Mouse (Mus musculus) mesoderm, embryonic 11.5 days (tissue): ENCODE results near the gene Rbms3.

Experiments
- DNase-seq: peaks from one replicate; pipeline ENCODE4 v3.0.0-alpha.2; 2012; ENCODE audit warnings: low read depth, low spot score

The Rbms3 gene

DNA sequence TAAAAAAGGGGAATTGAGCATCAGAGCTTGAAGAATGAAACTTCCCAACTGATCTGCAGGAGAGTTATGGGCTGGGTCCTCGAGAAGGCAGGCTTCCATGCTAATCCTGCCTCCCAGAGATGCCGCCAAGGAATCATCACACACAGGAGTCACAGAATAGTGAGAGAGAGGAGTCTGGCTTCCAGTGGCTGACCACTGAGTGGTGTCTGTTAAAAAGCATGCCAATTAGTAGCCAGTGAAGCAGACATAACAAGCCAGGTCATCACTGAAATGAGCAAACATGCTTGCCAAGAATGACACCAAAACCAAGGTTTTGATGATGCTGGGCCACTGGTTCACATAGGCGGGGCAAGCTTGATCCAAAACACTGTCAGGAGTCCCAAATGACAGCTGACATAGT, 441.3 kb downstream of the Rbms3 start:
- DNase-seq: no peak

DNA sequence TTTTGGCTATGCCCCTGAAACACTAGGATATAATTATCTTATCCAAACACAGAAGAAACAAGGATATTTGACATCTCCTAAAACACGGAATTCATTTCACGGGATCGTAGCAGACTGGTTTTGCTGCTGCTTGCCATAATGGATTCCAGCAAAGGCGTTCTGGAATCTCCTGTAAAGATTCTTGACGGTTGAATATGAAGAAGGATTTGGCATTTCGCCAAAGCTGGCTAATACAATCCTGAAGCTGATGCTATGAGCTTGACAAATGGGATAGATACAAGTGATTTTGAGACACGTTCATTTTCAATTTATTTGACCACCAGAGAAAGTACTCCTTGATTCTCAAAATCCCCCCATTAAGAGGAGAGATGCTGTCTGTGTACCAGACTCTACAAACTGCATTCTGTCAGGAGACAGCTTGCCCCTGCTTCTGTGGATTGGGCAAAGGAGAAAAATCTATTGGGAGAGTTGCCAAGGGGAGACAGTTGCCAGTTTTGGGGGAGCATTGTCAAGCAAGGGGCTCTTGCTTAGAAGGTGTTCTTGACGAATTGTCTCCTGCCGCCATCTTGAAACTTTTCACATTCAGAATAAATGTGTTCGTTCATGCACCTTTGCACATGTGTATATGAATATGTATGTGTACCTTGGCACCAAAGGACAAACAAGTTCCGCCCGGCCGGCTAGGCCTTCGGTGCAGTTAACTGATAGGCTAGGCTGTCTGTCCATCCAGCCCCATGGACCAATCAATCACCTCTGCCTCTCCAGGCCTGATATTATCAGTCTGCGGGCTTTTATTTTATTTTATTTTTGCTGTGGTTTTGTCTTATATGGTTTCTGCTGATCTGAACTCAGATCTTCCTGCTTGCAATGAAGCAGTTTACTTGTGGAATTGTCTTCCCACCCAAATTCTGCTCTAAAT, 442.3 kb downstream of the Rbms3 start:
- DNase-seq: no peak

DNA sequence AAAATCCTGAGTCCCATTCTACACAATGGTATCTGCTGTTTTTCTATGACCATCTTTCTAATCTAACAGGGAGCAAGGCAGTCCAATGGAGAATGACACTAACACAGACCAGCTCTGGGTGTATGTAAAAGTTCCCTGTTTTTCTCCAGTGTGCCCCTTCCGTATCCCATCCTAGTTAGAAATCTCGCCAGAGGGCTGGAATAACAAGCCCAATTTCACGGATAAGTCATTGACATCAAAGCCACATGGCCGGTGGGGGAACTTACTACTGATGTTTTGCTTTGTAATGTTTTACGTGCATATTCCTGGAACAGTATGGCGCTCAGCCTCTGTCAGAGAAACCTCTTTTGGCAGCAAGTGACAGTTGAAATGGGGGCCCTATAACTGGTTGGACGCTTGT, 449.1 kb downstream of the Rbms3 start:
- no peak for DNase-seq

DNA sequence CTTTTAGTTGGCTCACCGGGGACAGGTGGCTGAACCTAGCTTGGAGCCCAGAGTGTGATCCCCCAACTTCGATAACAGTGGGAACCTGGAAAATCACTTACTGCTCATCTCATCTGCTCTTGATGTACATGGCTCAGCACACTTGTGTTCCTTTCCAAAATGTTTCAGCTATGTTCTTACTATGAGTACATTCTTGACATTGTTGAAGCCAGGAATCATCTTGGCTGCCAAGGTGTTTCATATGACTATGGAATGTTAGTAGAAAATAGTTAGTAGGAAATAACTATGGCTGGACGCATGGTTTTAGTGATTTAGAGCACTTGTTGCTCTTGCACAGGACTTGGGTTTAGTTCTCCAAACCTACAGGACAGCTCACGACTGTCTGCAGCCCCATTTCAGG, 451.3 kb downstream of the Rbms3 start:
- DNase-seq: no peak

DNA sequence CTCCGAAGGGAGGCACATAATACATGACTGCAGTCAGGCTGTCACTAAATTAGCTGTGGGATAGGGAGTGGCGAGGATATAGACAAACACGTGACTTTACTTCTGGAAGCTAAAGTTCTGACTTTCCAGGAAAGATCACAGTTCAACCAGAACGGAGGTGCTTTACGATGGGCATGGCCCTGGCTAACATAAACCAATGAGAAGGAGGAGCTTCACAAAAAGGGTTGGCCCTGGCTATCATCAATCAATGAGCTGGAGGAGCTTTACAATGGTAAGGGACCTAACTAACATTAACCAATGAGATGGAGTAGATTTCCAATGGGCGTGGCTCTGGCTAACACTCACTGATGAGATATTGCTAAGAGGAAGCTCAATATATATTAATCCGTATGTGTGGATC, 457.2 kb downstream of the Rbms3 start:
- peak; percentile 55 for DNase-seq

DNA sequence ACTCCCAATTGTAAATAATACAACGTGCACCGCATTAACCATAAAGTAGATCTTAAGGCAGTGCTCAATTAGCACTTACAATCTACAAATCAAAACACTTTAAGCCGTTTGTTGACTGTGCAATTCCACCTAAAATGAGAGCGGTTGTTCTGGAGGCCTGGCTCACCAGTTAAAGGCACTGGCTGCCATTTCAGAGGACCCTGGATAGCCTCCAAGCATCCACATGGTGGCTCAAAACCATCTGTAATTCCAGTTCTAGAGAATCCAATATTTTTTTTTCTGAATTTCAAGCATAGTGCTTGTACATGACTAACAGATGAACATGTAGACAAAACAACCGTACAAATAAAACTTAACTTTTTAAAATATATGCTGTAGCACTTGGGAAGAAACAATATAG, 460.5 kb downstream of the Rbms3 start:
- no peak for DNase-seq

DNA sequence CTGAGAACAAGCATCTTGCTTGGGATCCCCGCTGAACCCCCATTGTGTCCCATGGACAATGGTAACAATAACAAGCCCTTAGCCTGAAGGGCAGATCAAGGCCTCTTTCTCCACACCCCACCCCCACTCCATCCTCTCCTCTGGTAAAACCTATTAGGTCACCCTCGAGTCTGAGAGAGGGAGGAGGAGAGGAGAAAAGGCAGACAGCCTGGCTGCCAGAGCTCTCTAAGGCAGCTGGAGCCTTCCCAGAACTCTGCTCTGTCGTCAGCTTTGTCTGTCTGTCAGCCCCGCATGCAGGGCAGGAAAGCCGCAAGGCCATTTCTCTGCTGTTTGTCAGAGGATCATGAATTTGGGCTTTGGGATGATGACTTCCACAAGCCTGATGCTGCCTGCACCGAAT, 466.6 kb downstream of the Rbms3 start:
- DNase-seq: peak; percentile 34

DNA sequence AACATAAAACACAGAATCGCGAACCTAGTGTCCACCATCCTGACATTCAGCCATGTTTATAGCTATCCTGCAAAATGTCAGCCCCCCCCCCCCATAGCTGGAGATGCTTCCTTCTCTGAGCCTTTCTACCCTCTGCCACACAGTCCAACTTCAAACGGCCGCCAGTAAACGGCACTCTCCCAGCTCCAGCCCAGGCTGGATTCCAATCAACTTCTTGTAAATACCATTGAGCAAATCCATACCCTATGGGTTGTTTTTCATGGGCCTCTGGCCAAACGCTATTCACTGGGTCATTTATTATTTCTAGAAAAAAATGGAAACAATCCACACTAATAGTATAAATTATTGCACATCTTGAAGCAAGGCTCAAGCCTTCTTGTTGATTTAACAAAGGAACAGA, 468.6 kb downstream of the Rbms3 start:
- DNase-seq: no peak

DNA sequence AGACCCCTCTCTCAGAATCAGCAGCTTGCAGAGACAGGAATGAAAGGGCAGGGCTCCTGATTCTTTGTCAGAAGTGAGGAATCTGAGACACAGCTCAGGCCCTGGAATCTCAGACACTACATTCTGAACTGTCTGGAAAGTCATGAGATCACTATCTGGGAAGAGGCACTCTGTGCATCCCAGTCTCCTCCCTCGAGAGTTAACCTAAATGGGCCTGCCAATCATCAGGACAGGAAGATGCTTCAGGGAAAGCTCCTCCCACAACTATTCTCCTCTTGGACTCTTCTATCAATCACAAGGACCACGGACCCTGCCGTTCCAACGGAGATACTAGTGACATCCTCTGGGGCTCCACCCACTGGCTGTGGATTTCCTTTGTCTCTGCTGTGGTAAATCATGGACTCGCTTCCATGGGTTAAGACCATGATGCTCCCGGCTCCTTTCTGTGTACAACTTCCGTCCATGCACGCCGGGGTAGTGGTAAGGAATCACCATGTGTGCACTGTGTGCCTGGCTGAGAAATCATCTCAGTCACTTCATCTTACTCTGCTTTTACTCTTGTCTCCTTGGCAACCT, 473.3 kb downstream of the Rbms3 start:
- peak; percentile 52 for DNase-seq

DNA sequence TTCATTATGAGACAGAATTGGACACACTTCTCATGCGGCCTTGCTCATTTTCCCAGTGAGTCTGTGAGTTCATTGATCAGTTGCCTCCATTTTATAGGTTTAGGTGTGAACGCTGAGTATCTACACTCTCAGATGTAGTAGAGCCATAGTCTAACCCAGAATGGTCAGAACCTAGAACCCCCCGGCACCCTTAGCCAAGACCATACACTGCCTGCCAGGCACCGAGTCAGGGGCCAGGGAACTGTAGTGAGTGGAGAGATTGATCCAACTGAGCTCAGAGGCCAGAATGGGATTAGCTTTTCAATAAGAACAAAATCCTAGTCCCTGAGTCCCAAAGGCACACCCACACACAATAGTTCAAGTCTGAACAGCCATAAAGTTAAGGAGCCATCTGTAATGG, 475.1 kb downstream of the Rbms3 start:
- no peak for DNase-seq

DNA sequence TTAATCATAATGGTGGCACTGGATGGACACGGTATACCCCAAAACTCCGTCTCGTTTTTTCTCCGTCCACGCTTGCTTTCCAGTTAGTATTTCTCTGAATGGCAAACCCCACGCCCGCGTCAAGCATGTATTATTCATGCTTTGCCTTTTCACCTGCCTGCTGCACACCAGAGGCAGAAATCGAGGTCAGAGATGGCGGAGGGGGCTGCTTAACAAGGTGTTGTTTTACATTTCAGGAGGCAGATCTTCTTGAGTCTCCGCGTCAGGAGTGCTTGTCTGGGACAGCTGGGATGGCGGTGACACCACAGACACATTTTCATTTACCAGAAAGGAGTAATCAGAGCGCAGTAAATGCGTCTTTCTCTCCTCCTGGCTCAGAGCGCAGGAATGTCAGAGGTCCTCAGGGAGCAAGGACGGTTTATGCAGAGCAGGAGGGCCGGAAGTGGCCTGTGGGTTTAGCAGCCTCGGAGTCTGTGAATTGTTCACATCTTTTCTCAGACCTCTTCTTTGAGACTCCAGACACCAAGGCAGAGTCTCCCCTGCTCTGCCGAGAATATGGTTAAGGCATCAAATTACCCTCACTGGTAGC, 475.9 kb downstream of the Rbms3 start:
- peak; percentile 73 for DNase-seq

DNA sequence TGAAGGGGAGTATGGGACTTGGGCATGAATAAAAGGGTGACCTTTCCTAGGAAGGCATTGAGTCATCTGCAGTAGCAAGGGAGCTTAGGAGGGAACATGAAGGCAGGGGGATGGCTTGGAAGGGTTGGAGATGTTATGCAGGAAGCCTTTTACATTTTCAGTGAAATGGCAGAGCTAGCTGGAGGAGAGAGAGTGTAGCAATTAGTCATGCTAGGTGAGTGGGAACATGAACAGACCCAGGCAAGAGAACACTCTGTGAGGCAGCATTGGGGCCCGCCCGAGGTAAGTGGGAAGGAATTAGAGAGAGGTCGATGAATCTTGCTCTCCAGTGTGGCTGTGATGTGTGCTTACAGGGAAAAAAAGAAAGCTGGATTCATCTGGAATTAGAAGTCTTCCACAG, 477.8 kb downstream of the Rbms3 start:
- no peak for DNase-seq

DNA sequence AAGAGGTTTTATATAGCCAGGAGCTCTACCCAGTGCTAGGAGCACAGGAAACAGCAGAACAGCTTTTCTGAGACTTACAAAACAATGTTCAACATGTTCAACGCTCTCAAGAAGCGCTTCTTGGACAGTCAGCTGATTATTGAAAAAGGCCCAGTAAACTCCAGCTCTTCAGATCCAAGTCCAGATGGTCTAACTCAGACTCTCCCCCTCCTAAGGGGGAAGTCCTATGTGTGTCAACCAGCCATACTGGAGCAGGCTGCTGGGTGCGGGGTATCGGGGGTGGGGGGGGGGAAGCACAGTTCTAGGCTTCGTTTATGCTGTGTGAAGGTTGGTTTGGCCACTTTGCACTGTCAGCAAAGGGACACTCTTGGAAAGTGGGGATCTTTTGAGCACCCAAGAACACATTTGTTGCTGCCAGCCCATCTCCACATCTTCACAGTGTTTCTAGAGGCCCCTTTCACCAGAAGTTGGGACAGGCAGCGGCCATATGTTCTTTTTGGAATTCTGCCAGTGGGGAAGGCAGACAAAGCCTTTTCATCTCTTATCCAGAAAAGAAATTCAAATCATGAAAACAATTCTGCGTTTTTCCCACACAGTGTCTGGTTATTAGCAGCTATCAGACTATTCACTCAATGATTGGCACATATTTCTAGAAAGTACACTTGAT, 485.5 kb downstream of the Rbms3 start:
- DNase-seq: no peak

DNA sequence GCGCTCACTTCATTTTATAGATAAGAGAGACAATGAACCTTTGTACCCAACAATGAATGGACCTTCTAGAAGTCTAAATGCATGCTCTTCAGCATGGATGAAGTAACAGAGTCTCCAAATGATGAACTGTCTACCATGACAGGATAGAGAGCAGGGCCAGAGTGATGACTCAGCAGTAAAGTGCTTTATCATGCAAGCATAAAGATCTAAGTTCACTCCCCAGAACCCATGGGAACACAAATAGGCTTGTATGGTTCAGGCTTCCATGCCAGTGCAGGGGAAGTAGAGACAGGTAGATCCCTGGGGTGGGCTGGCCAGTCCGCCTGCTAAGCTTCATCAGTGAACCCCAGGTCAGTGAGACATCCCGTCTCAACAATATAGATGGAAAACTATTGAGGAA, 489.7 kb downstream of the Rbms3 start:
- DNase-seq: no peak

DNA sequence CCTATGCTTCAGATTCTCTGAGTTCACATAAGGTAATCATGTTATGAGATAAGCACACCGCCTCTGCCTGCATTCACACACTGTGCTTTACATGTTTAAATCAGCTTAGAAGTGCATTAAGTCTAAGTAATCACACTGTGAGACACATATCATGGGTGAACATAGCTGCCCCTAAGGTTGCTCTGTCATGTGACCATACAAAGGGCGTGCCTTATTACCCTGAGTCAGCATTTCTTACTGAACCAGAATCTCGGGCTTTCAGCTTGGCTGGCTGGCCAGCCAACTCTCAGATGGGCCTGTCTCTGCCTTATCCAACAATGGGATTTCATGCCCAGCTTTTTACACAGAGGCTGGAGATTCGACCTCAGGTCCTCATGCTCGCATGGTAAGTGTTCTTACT, 493.3 kb downstream of the Rbms3 start:
- no peak for DNase-seq

DNA sequence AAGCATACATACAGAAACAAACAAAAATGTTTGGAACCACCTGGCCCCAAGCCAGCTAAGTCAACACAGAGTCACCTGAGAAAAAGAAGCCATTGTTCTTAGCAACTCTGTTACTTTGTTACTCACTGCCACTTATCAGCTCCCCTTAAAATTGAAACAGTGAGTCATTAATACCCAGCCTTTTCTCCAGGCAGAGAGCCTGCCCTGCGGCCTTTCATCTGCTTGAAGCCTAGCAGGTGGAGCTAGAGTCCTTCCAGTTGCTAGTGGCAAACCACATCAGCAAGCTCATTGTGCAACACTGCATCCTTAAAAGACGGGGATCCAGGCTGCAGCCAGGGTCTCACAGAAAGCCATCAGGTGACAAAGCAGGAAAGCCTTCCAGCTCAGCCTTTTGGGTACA, 495.7 kb downstream of the Rbms3 start:
- no peak for DNase-seq

DNA sequence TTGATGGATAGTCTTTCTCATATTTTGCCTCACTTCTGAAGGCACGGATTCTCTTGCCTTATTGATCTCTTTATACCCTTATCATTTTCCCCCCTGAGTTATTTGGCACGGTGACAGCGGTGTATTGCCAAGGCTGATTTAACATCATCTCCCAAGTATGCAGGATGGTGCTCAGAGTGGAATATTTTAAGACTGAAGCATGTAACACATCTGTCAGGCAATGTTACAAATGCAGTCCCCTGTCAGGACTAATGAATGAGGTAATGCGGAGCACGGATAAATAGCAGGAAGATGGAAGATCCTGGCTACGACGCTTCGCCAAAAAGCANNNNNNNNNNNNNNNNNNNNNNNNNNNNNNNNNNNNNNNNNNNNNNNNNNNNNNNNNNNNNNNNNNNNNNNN, 502.9 kb downstream of the Rbms3 start:
- DNase-seq: peak; percentile 43

DNA sequence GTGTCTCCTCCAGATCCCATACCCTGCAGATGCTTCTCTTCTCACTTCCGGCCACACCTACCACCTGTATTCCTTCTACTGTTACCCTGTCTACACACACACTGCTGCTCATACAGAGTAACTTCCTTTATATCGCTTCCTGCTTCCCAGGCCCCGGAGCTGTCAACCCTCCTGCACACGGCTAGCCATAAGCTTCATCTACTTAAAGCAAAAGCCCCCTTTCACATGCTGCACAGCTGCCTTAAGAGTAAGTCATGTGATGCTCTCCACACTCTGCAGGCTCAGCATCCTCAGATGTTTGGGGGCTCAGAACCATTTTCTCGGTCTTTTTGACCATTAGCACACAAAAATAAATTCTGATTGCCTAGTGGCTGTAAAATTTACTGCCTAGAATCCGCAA, 503.9 kb downstream of the Rbms3 start:
- DNase-seq: no peak

DNA sequence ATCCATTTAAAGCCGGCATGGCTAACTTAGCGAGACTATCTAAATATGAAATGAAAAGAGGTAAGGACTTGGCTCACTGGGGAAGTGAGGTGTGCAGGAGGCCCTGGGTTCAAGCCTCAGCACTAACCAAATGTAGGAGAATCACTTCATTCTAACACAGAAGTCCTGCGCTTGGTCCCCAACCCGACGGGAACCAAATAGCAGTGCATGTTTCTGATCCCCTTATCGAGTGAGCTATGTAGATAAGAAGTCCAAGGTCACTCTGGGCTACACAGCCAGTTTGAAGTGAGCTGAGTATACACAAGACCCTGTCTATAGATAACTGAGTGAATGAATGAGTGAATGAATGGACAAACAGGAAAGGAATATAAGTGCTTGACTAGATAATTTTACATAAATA, 508.1 kb downstream of the Rbms3 start:
- no peak for DNase-seq

DNA sequence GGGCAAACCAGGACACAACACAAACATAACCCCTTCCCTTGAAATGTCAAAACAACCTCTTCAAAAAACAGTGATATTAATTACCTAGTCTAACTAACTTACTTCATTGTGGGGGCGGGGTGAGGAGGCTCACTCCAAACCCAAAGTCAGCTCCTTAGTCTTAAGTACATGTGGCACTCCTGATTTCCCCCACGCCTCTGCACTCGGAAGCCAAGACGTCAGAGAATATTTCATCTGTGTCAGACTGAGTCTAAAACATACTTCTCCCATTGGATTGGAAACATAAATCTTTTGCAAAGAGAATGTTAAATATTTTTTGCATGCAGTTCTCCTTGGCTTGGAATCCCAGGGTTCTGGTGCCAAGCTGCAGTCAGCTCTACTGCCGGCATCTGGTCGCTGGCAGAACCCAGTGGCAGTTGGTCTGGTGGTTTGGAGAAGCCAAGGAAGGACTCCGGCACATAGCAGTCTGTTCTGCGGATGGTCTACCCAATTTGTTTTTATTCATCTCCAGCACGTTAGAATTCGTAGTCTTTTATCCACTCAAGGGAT, 512.5 kb downstream of the Rbms3 start:
- DNase-seq: no peak

DNA sequence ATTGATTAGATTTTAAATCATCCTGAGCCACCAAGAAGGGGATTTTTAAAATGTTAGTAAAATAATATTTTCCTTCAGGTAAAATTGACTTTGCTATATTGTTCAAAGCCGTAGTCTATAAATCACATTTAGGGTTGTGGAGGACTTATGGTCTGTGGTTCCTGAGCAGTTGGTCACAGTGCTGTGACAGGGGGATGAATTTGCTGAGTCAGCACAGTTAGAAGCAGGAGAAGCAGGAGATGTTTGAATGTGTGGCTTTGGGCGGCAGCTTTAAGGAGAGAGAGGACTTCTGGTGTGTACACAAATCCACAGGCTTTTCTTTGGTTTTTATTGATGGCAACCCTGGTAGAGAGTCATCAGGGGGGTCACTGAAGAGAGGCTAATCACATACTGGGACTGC, 514.1 kb downstream of the Rbms3 start:
- DNase-seq: no peak

DNA sequence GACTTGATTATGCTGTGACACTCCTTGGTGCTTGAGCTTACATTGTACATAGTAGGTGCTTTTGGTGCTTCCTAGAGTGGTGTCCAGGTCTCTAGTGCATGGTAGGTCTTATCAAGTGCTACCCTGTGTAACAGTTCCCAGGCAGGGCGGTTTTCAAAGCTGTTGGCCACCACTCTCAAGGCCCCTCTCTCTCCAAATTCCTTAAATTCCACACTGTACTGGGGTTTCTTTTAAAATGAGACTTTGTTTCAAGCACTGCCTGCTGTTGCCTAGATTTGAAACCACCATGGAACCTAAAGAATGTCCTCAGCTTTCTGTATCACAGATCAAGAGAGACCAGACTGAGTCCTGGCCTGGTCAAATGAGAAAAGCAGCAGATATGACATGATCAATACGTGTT, 516.1 kb downstream of the Rbms3 start:
- DNase-seq: no peak
